1 mouse cellular context compared by ENCODE assay signal in the genomic region with DNA sequence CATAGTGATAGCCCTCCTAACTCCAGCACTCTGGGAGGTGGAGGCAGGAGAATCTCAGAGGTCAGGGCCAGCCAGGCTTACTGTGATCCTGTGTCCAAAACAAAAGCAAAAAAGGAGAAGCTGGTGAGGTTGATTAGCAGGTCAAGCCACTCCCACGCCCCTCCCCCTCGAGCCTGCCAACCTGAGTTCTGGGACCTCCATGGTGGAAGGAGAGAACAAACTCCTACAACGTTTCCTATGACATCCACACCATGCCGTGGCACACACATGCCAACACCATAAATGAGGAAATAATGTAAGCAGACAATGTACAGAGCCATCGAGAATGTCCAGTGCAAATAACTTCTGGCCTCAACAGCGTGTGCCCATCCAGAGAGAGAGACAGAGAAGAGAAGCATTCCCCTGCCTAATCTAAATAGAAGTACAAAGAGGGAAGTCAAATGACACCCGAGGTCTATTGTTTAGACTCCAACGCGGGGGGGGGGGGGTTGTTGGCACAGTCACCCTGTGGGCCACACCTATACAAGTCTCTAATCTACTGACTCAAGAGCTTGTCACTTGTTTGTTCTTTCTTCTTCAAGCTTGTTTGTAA.
TF ChIP-seq lines count a peak whose summit lies in the region.

No protein-coding gene starts in this region.

TF ChIP-seq in MEL, 35 proteins besides CTCF, POLR2A, EP300 and RAD21:
- TF ChIP-seq MYC (IDR thresholded peaks at IDR 0.05; ENCODE audit: low read depth, low read length): no peak
- TF ChIP-seq MEF2A (IDR thresholded peaks at IDR 0.05; ENCODE audit: extremely low read depth, insufficient replicate concordance, low read depth, low read length, poor library complexity, severe bottlenecking): no peak
- 0 out of 2 replicates have a peak, but pooled peaks have one; percentile 2 for TF ChIP-seq RCOR1 (IDR thresholded peaks at IDR 0.05; ENCODE audit: low read depth, low read length)
- TF ChIP-seq BHLHE40 (IDR thresholded peaks at IDR 0.05; ENCODE audit: borderline replicate concordance, low read depth, low read length): no peak
- no peak for TF ChIP-seq ZNF384 (IDR thresholded peaks at IDR 0.05; ENCODE audit: low read depth, low read length)
- 0 out of 2 replicates have a peak, but pooled peaks have one; percentile 39 for TF ChIP-seq ELF1 (IDR thresholded peaks at IDR 0.05; ENCODE audit: low read depth, low read length)
- no peak for TF ChIP-seq SMC3 (IDR thresholded peaks at IDR 0.05; ENCODE audit: low read depth, low read length)
- TF ChIP-seq MYB (IDR thresholded peaks at IDR 0.05; ENCODE audit: low read depth, low read length): no peak
- TF ChIP-seq E2F4 (IDR thresholded peaks at IDR 0.05; ENCODE audit: borderline replicate concordance, low read depth, low read length): no peak
- no peak; the same call in 1 of the 2 replicates for TF ChIP-seq SIN3A (IDR thresholded peaks at IDR 0.05; ENCODE audit: low read length)
- TF ChIP-seq USF1 (IDR thresholded peaks at IDR 0.05; ENCODE audit: low read depth, low read length): no peak
- peak; percentile 46; the same call in 1 of the 2 replicates for TF ChIP-seq POLR2AphosphoS2 (IDR thresholded peaks at IDR 0.05; ENCODE audit: low read length)
- TF ChIP-seq TBP (IDR thresholded peaks at IDR 0.05; ENCODE audit: low read depth, low read length): peak; percentile 70
- no peak for TF ChIP-seq JUND (IDR thresholded peaks at IDR 0.05; ENCODE audit: low read depth, low read length)
- TF ChIP-seq UBTF (IDR thresholded peaks at IDR 0.05; ENCODE audit: borderline replicate concordance, insufficient read depth, low read depth, low read length): no peak
- TF ChIP-seq MAX (IDR thresholded peaks at IDR 0.05; ENCODE audit: low read length): no peak; the same call in 1 of the 2 replicates
- TF ChIP-seq ZKSCAN1 (IDR thresholded peaks at IDR 0.05; ENCODE audit: low read depth, low read length): no peak
- TF ChIP-seq TCF12 (IDR thresholded peaks at IDR 0.05; ENCODE audit: low read depth, low read length): peak; percentile 12; the same call in 1 of the 2 replicates
- TF ChIP-seq NRF1 (IDR thresholded peaks at IDR 0.05; ENCODE audit: insufficient read depth, low read depth, low read length, poor library complexity, severe bottlenecking): no peak
- peak; percentile 36 for TF ChIP-seq TAL1 (IDR thresholded peaks at IDR 0.05; ENCODE audit: low read length)
- TF ChIP-seq MAFK (IDR thresholded peaks at IDR 0.05; ENCODE audit: borderline replicate concordance, low read depth, low read length): no peak
- no peak; the same call in 1 of the 2 replicates for TF ChIP-seq MXI1 (IDR thresholded peaks at IDR 0.05; ENCODE audit: low read depth, low read length)
- TF ChIP-seq USF2 (IDR thresholded peaks at IDR 0.05; ENCODE audit: borderline replicate concordance in 1 of 2, insufficient read depth in 1 of 2, low read depth in 1 of 2, low read length in 2 of 2): no peak
- TF ChIP-seq GATA1 (IDR thresholded peaks at IDR 0.05; ENCODE audit: low read depth, low read length): no peak
- no peak; the same call in none of the 2 replicates for TF ChIP-seq HCFC1 (IDR thresholded peaks at IDR 0.05; ENCODE audit: low read depth, low read length)
- no peak; the same call in 1 of the 2 replicates for TF ChIP-seq CHD2 (IDR thresholded peaks at IDR 0.05; ENCODE audit: low read length)
- TF ChIP-seq GABPA (IDR thresholded peaks at IDR 0.05; ENCODE audit: low read depth, low read length): no peak
- TF ChIP-seq NELFE (IDR thresholded peaks at IDR 0.05; ENCODE audit: low read depth, low read length): no peak
- TF ChIP-seq ZC3H11A (IDR thresholded peaks at IDR 0.05; ENCODE audit: low read depth, low read length): no peak
- TF ChIP-seq MAZ (IDR thresholded peaks at IDR 0.05; ENCODE audit: low read depth, low read length): peak; percentile 89
- peak; percentile 15; the same call in 1 of the 2 replicates for TF ChIP-seq ZMIZ1 (IDR thresholded peaks at IDR 0.05; ENCODE audit: low read depth, low read length)
- TF ChIP-seq ETS1 (IDR thresholded peaks at IDR 0.05; ENCODE audit: low read depth, low read length): no peak; the same call in 1 of the 2 replicates
- no peak for TF ChIP-seq KAT2A (conservative IDR thresholded peaks at IDR 0.05; ENCODE audit: low read depth, low read length)
